Mouse (Mus musculus) limb, embryonic 10.5 days (tissue): ENCODE measurements around the gene Acot6. TPM values are rescaled to one million over a fixed set of nuclear protein-coding genes. Genes with fewer than 3 reads are reported as not detected.
A peak's percentile ranks its signal among the peaks of the same experiment; 100 is the strongest.
"Not testable (repeated sequence)": the region's sequence is repeated elsewhere in the genome, so short reads cannot be mapped to it uniquely, and the experiment has no call there.

Experiments used
- DNase-seq: peaks from one replicate; pipeline ENCODE4 v3.0.0-alpha.2; 2017; ENCODE audit warnings: low spot score
- H3K27ac ChIP-seq: fragments of 300-500 bp; sonication (generic); 2 replicates; pipeline ENCODE4 v1.5.1; 2016; ENCODE audit warnings: mild to moderate bottlenecking
- H3K27me3 ChIP-seq: fragments of 300-500 bp; sonication (generic); 2 replicates; pipeline ENCODE4 v1.6.1; 2016; ENCODE audit warnings: low read depth, mild to moderate bottlenecking; ENCODE audit not compliant: poor library complexity, severe bottlenecking
- H3K36me3 ChIP-seq: fragments of 300-500 bp; sonication (generic); 2 replicates; pipeline ENCODE4 v1.6.1; 2016; ENCODE audit warnings: mild to moderate bottlenecking, moderate library complexity
- H3K4me1 ChIP-seq: fragments of 300-500 bp; sonication (generic); 2 replicates; pipeline ENCODE4 v1.6.1; 2016
- H3K4me3 ChIP-seq: fragments of 300-500 bp; sonication (generic); 2 replicates; pipeline ENCODE4 v1.5.1; 2016; ENCODE audit warnings: mild to moderate bottlenecking, moderate library complexity
- H3K9me3 ChIP-seq: fragments of 300-500 bp; sonication (generic); replicated peaks from 2 replicates; pipeline ENCODE4 v1.6.1; 2016; ENCODE audit warnings: mild to moderate bottlenecking
- WGBS: fragments of 180-500 bp; shearing (Covaris S2); methylation state at CpG from one replicate; pipeline ENCODE4 v1.1.7; 2016; 5-methylcytosine and 5-hydroxymethylcytosine counted together
- polyA plus RNA-seq: library from polyadenylated mRNA; unstranded; fragments of >200 nt; fragmentation: Nextera tagmentation; extraction: Ambion mirVana; gene quantifications from 2 replicates; pipeline ENCODE4 v1.2.1, GENCODE M21; 2016

Gene Acot6
- 0.48 and 0.73 TPM in 2 replicates for polyA plus RNA-seq

- peak; percentile 68 for DNase-seq
- 1% methylated on average over 80 of the region's 80 CpGs for WGBS
- Histone ChIP-seq H3K4me3 (peak within 1 kb of the TSS; percentile 61), H3K27ac (peak within 1 kb of the TSS; percentile 79)
- not testable (repeated sequence) for H3K36me3 ChIP-seq, H3K27me3 ChIP-seq, H3K4me1 ChIP-seq, H3K9me3 ChIP-seq
These were observed at the start of gene Acot6 for GRCm38 (mm10) chr12:84100604-84101492. Acot6 (plus strand) TSS chr12:84100654.

GRCm38 (mm10) chr12:84050744-84051143 is 49.7 kb upstream of the Acot6 start:
- H3K27ac ChIP-seq, H3K36me3 ChIP-seq, DNase-seq, H3K4me1 ChIP-seq, H3K4me3 ChIP-seq, H3K9me3 ChIP-seq: not testable (repeated sequence)
- H3K27me3 ChIP-seq = peaks cover 38% of the 10 kb centered on the region
- 79% methylated on average over 5 of the region's 5 CpGs for WGBS

- Histone ChIP-seq H3K27ac (no peak within 1 kb of the TSS), H3K36me3 (no peaks in the 10 kb centered on the region), H3K9me3 (no peaks in the 10 kb centered on the region), H3K4me3 (no peak within 1 kb of the TSS), H3K27me3 (peaks cover 38% of the 10 kb centered on the region), H3K4me1 (peaks cover 9% of the 10 kb centered on the region)
- no peak for DNase-seq
- 92% methylated on average over 5 of the region's 5 CpGs for WGBS
These were observed 48.4 kb upstream of the Acot6 start, which contains the start of gene Acot3 for GRCm38 (mm10) chr12:84051937-84052474. Acot3 (plus strand) TSS chr12:84052144.

- DNase-seq = no peak
- Histone ChIP-seq H3K4me3 (no peak overlapping the region), H3K27ac (no peak overlapping the region), H3K9me3 (no peaks in the 10 kb centered on the region), H3K36me3 (no peaks in the 10 kb centered on the region), H3K4me1 (peaks cover 9% of the 10 kb centered on the region), H3K27me3 (peaks cover 38% of the 10 kb centered on the region)
- 86% methylated on average over 7 of the region's 7 CpGs for WGBS
These were observed 47.8 kb upstream of the Acot6 start for GRCm38 (mm10) chr12:84052609-84053008.

- peak overlapping the region; percentile 55 for H3K4me3 ChIP-seq
- peaks cover 9% of the 10 kb centered on the region for H3K4me1 ChIP-seq
- H3K9me3 ChIP-seq = no peaks in the 10 kb centered on the region
- no peaks in the 10 kb centered on the region for H3K36me3 ChIP-seq
- peaks cover 38% of the 10 kb centered on the region for H3K27me3 ChIP-seq
- 17% methylated on average over 16 of the region's 16 CpGs for WGBS
- peak overlapping the region; percentile 62; the same call in 1 of the 2 replicates for H3K27ac ChIP-seq
- DNase-seq = no peak
These were observed 47.3 kb upstream of the Acot6 start for GRCm38 (mm10) chr12:84053173-84053572.

- peaks cover 9% of the 10 kb centered on the region for H3K4me1 ChIP-seq
- WGBS = 3% methylated on average over 41 of the region's 46 CpGs
- H3K4me3 ChIP-seq = peak overlapping the region; percentile 55
- peak; percentile 56 for DNase-seq
- H3K27me3 ChIP-seq = peaks cover 38% of the 10 kb centered on the region
- peak overlapping the region; percentile 62 for H3K27ac ChIP-seq
- no peaks in the 10 kb centered on the region for H3K36me3 ChIP-seq
- H3K9me3 ChIP-seq = no peaks in the 10 kb centered on the region
These were observed 46.6 kb upstream of the Acot6 start for GRCm38 (mm10) chr12:84053679-84054391.

- 30% methylated on average over 2 of the region's 2 CpGs for WGBS
- H3K27me3 ChIP-seq = no peaks in the 10 kb centered on the region
- H3K9me3 ChIP-seq = no peaks in the 10 kb centered on the region
- H3K4me1 ChIP-seq = no peaks in the 10 kb centered on the region
- peak; percentile 20 for DNase-seq
- H3K36me3 ChIP-seq = no peaks in the 10 kb centered on the region
- no peak overlapping the region for H3K27ac ChIP-seq
- no peak overlapping the region for H3K4me3 ChIP-seq
These were observed 39.5 kb upstream of the Acot6 start for GRCm38 (mm10) chr12:84060946-84061345.

- Histone ChIP-seq H3K36me3 (no peaks in the 10 kb centered on the region), H3K4me3 (no peak overlapping the region), H3K9me3 (no peaks in the 10 kb centered on the region), H3K27ac (no peak overlapping the region), H3K4me1 (no peaks in the 10 kb centered on the region), H3K27me3 (peaks cover 9% of the 10 kb centered on the region)
- WGBS = 94% methylated on average over 20 of the region's 20 CpGs
- peak; percentile 18 for DNase-seq
These were observed 38.1 kb upstream of the Acot6 start for GRCm38 (mm10) chr12:84062336-84062735.

- DNase-seq = peak; percentile 30
These were observed 37.2 kb upstream of the Acot6 start for GRCm38 (mm10) chr12:84063228-84063627.

GRCm38 (mm10) chr12:84063833-84064232 is 36.6 kb upstream of the Acot6 start:
- no peaks in the 10 kb centered on the region for H3K4me1 ChIP-seq
- no peak for DNase-seq
- H3K4me3 ChIP-seq = no peak overlapping the region
- 86% methylated on average over 2 of the region's 2 CpGs for WGBS
- no peaks in the 10 kb centered on the region for H3K36me3 ChIP-seq
- no peak overlapping the region for H3K27ac ChIP-seq
- peaks cover 24% of the 10 kb centered on the region for H3K27me3 ChIP-seq
- no peaks in the 10 kb centered on the region for H3K9me3 ChIP-seq

More at GRCm38 (mm10) chr12:84063228-84063627, 37.2 kb upstream of the Acot6 start:
- WGBS = 72% methylated on average over 5 of the region's 5 CpGs
- Histone ChIP-seq H3K27ac (no peak overlapping the region), H3K9me3 (no peaks in the 10 kb centered on the region), H3K4me1 (no peaks in the 10 kb centered on the region), H3K27me3 (peaks cover 18% of the 10 kb centered on the region), H3K4me3 (no peak overlapping the region), H3K36me3 (no peaks in the 10 kb centered on the region)

- H3K27ac ChIP-seq = no peak overlapping the region
- 80% methylated on average over 8 of the region's 8 CpGs for WGBS
- H3K36me3 ChIP-seq = no peaks in the 10 kb centered on the region
- no peaks in the 10 kb centered on the region for H3K4me1 ChIP-seq
- DNase-seq = peak; percentile 29
- no peak overlapping the region for H3K4me3 ChIP-seq
- H3K27me3 ChIP-seq = peaks cover 32% of the 10 kb centered on the region
- H3K9me3 ChIP-seq = no peaks in the 10 kb centered on the region
These were observed 35.8 kb upstream of the Acot6 start for GRCm38 (mm10) chr12:84064621-84065020.

- no peak overlapping the region for H3K4me3 ChIP-seq
- H3K9me3 ChIP-seq = no peaks in the 10 kb centered on the region
- H3K36me3 ChIP-seq = no peaks in the 10 kb centered on the region
- 80% methylated on average over 4 of the region's 4 CpGs for WGBS
- peaks cover 3% of the 10 kb centered on the region; the same call in 1 of the 2 replicates for H3K4me1 ChIP-seq
- H3K27ac ChIP-seq = no peak overlapping the region
- H3K27me3 ChIP-seq = peaks cover 53% of the 10 kb centered on the region
- DNase-seq = no peak
These were observed 32.7 kb upstream of the Acot6 start for GRCm38 (mm10) chr12:84067752-84068151.

- H3K27ac ChIP-seq = no peak overlapping the region
- H3K4me3 ChIP-seq = no peak overlapping the region
- 71% methylated on average over 8 of the region's 8 CpGs for WGBS
- H3K4me1 ChIP-seq = peaks cover 3% of the 10 kb centered on the region; the same call in 1 of the 2 replicates
- H3K27me3 ChIP-seq = peaks cover 53% of the 10 kb centered on the region
- DNase-seq = peak; percentile 30
- H3K9me3 ChIP-seq = no peaks in the 10 kb centered on the region
- H3K36me3 ChIP-seq = no peaks in the 10 kb centered on the region
These were observed 32.2 kb upstream of the Acot6 start for GRCm38 (mm10) chr12:84068296-84068695.
